In genomic region chrX:139217776-139218175, GRCm38 (mm10) we compare ENCODE assay signal across 11 mouse cellular contexts. TPM values are rescaled to one million over a fixed set of nuclear protein-coding genes. Genes with fewer than 3 reads are reported as not detected.
A peak's percentile ranks its signal among the peaks of the same experiment; 100 is the strongest.
DNase-seq lines count a peak whose midpoint lies in the region; ATAC-seq and TF ChIP-seq lines count a peak whose summit lies in the region.
"Had no signal": no experiment of that assay in that cellular context is flagged by ENCODE, and none has a peak within 500 bp of the region (broad histone marks: within the 10 kb centered on the region; RNA-seq: fewer than 3 reads in every experiment).

No protein-coding gene starts in this region.

- no peak for ATAC-seq in forebrain, embryonic 16.5 days
- peak; percentile 60; the same call in 1 of the 2 replicates for ATAC-seq in neural tube, embryonic 13.5 days (ENCODE audit: low read depth)

- no peaks in the 10 kb centered on the region for H3K27me3 ChIP-seq in forebrain, embryonic 16.5 days (replicated peaks; ENCODE audit: control insufficient read depth, insufficient read depth, low read length)
- H3K27me3 ChIP-seq in neural tube, embryonic 13.5 days, result peaks cover 15% of the 10 kb centered on the region

- H3K4me3 ChIP-seq in layer of hippocampus, adult 2 months, result peak overlapping the region; percentile 55
- peak overlapping the region; percentile 43 for H3K4me3 ChIP-seq in forebrain, embryonic 16.5 days (replicated peaks; ENCODE audit: low read length)
- peak overlapping the region; percentile 37 for H3K4me3 ChIP-seq in neural tube, embryonic 13.5 days

- no peak for TF ChIP-seq CTCF in layer of hippocampus, adult 2 months (conservative IDR thresholded peaks at IDR 0.05)

- H3K4me2 ChIP-seq in forebrain, embryonic 16.5 days (ENCODE audit: low read length), result peak overlapping the region; percentile 47
- peak overlapping the region; percentile 57 for H3K4me2 ChIP-seq in neural tube, embryonic 13.5 days

- 36% methylated on average over 10 of the region's 10 CpGs for WGBS in forebrain, embryonic 16.5 days
- WGBS in neural tube, embryonic 13.5 days, result 60% methylated on average over 10 of the region's 10 CpGs

- no peak overlapping the region for H3K27ac ChIP-seq in layer of hippocampus, adult 2 months
- no peak overlapping the region for H3K27ac ChIP-seq in forebrain, embryonic 16.5 days (ENCODE audit: low read length)
- H3K27ac ChIP-seq in neural tube, embryonic 13.5 days (replicated peaks), result no peak overlapping the region

- peaks cover 4% of the 10 kb centered on the region for H3K4me1 ChIP-seq in forebrain, embryonic 16.5 days (replicated peaks; ENCODE audit: control insufficient read depth, insufficient read depth, low read length)
- H3K4me1 ChIP-seq in neural tube, embryonic 13.5 days (replicated peaks), result no peaks in the 10 kb centered on the region

- no peak for DNase-seq in layer of hippocampus, adult 2 months (ENCODE audit: low spot score in 2 of 2)
- DNase-seq in layer of hippocampus, postnatal 14 days (ENCODE audit: low spot score in 2 of 2), result no peak
- DNase-seq in kidney, postnatal 14 days, result peak; percentile 20
- no peak for DNase-seq in ovary, postnatal 10 days (ENCODE audit: low spot score)
- DNase-seq in left cerebral cortex, adult 9 months (ENCODE audit: low spot score in 2 of 2), result no peak
- no peak for DNase-seq in spleen, postnatal 14 days (ENCODE audit: low spot score in 2 of 2)
- DNase-seq: thymus, adult 2 months had no signal

- no peak overlapping the region for H3K9ac ChIP-seq in forebrain, embryonic 16.5 days (replicated peaks; ENCODE audit: low read depth, low read length)
- H3K9ac ChIP-seq in neural tube, embryonic 13.5 days, result peak overlapping the region; percentile 60; the same call in 1 of the 2 replicates

- H3K36me3 ChIP-seq in forebrain, embryonic 16.5 days (ENCODE audit: control insufficient read depth, insufficient read depth), result no peaks in the 10 kb centered on the region
- H3K36me3 ChIP-seq in neural tube, embryonic 13.5 days, result no peaks in the 10 kb centered on the region
- H3K36me3 ChIP-seq: G1E had no signal

- no peaks in the 10 kb centered on the region for H3K9me3 ChIP-seq in forebrain, embryonic 16.5 days (ENCODE audit: control insufficient read depth, low read length)
- no peaks in the 10 kb centered on the region for H3K9me3 ChIP-seq in neural tube, embryonic 13.5 days
- H3K9me3 ChIP-seq: G1E had no signal

RNA-seq across cellular contexts. Expression of gene Mum1l1, which starts 7.9 kb away (rescaled TPM):
- total RNA-seq in layer of hippocampus, adult 2 months (2021), result 1 to 10 TPM; 4.0 to 5.2 TPM
- total RNA-seq in layer of hippocampus, postnatal 14 days (2021), result 1 to 10 TPM; 3.7 to 8.9 TPM
- polyA plus RNA-seq in forebrain, embryonic 16.5 days (2015; fragmentation: Nextera tagmentation; extraction: Ambion mirVana), result 6.0 and 7.2 TPM in 2 replicates
- 7.8 and 9.7 TPM in 2 replicates for polyA plus RNA-seq in neural tube, embryonic 13.5 days (2015; fragmentation: Nextera tagmentation; extraction: Ambion mirVana)
- total RNA-seq: G1E had no signal
- polyA plus RNA-seq: G1E had no signal

RNA-seq across cellular contexts. Expression of gene 4933428M09Rik, which starts 38.7 kb away (rescaled TPM):
- total RNA-seq in layer of hippocampus, adult 2 months (2021), result not detected
- not detected for total RNA-seq in layer of hippocampus, postnatal 14 days (2021)
- not detected in 2 replicates for polyA plus RNA-seq in forebrain, embryonic 16.5 days (2015; fragmentation: Nextera tagmentation; extraction: Ambion mirVana)
- not detected in 2 replicates for polyA plus RNA-seq in neural tube, embryonic 13.5 days (2015; fragmentation: Nextera tagmentation; extraction: Ambion mirVana)
- total RNA-seq: left cerebral cortex, adult 8-10 months had no signal
- polyA plus RNA-seq: G1E; thymus, adult 2 months had no signal
